Mouse (Mus musculus) olfactory bulb, adult 2 months (tissue): ENCODE data around the gene Usp37.

Experiments used
- CTCF ChIP-seq: fragments of 200-500 bp; IDR thresholded peaks from 2 replicates; pipeline ENCODE4 v1.5.1; 2012; ENCODE audit warnings: low read depth, mild to moderate bottlenecking, low read length, moderate library complexity; ENCODE audit not compliant: insufficient read depth
- POLR2A ChIP-seq: fragments of 200-500 bp; IDR thresholded peaks from 2 replicates; pipeline ENCODE4 v1.6.1; 2012; ENCODE audit warnings: mild to moderate bottlenecking, low read depth, low read length, moderate library complexity; ENCODE audit not compliant: insufficient read depth

DNA sequence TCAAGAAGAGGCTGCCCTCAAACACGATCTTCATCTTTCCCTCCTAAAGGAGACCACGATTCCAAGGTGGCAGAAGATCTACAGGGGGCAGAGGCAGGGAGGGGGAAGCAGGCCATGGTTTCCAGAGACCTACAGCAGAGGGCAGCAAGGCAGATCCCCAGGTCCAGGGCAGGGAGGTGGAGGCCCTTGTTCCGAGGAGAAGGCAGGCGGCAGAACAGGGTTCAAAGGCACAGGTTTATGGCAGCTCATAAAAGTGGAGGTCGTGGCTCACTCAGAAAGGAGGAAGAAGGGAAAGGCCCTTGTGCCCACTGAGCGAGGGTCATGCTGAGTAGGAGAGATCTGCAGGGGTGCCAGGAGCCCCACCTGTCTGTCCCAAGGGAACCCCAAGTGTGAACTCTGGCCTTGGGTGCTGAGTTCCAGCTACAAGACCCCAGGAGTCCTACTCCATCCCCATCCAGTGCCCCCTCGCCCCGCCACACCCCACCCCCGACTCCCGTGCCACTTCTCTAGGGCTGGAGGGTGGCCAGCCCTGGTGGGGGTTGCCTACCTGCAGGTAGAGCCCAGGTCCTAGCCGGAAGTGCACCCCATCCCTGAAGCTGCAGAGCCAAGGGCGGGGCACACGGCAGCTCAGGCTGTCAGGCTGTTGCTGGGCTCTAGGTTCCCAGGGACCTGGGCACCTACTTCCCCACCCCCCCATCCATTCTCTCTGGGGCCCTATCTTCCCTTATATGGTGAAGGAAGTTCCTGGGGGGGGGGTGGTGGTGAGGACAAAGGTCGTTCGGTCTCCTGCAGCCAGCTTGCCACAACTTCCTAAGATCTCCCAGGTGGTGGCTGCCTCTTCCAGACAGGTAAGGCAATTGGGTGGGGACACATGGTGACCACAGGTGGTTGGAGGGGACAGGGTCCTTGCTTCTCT, 135.2 kb downstream of the Usp37 start, which contains the start of gene Vil1:
- TF ChIP-seq POLR2A (no peak), CTCF (no peak)
